Mouse (Mus musculus): ENCODE data around the gene Lrp6.

DNA sequence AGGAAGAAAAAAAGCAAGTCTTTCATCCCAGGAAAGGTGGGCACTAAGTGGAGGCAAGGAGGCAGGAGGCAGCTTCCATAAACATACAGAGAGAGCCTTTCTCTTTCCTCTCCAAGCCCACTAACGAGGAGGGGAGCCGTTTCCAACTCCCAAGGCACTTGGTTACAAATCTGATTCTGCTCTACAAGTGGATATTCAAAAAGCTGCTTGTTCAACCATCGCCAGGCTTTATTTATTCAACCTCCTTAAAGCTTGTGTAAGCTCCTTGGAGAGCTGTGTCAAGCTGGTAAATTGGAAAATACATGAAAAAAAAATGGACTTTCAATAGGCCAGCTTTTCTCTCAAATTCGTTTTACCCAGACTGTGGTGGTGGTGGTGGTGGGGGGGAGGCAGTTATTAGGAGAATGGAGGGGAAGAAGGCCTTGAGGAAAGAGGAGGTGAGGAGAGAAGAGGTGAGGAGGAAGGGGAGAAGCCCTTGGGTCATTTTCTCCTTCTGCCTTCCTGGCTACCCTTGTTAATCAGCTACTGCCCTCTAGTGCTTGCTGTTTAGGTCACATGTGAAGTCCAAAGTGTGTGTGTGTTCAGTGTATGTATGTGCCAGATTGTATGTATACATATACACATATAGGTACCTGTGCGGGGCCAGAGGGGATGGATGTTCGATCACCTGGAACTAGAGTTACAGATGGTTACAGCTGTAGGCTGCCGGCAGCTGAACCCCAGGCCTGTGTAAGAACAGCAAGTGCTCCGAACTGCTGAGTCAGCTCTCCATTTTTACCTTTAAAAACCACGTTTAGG is 40.4 kb upstream of the Lrp6 start:
- TF ChIP-seq CTCF (IDR thresholded peaks at IDR 0.05; ENCODE audit: borderline replicate concordance, extremely low read depth, insufficient read depth, insufficient read length): peak; percentile 66; the same call in 1 of the 2 replicates
- TF ChIP-seq POLR2A (IDR thresholded peaks at IDR 0.05; ENCODE audit: borderline replicate concordance, extremely low read depth, insufficient read depth, insufficient read length, poor library complexity, severe bottlenecking): no peak

Measured in brain, embryonic 14.5 days (tissue).